Mouse (Mus musculus) liver, adult 2 months (tissue): ENCODE data around the gene Zfp598. TPM values are rescaled to one million over a fixed set of nuclear protein-coding genes. Genes with fewer than 3 reads are reported as not detected.
"Not testable (repeated sequence)": the region's sequence is repeated elsewhere in the genome, so short reads cannot be mapped to it uniquely, and the experiment has no call there.

ENCODE experiments used
- DNase-seq: peaks from one replicate; pipeline ENCODE4 v3.0.0-alpha.2; 2011; ENCODE audit warnings: low read depth, low spot score; ENCODE audit errors: extremely low read depth
- H3K27ac ChIP-seq: fragments of 200-500 bp; replicated peaks from 2 replicates; pipeline ENCODE4 v1.5.1; 2012; ENCODE audit warnings: low read depth, mild to moderate bottlenecking, control low read depth, inconsistent platforms, low read length; ENCODE audit not compliant: insufficient read depth
- H3K27me3 ChIP-seq: fragments of 200-500 bp; 2 replicates; pipeline ENCODE4 v1.6.1; 2012; ENCODE audit warnings: mild to moderate bottlenecking, moderate library complexity, low read length, inconsistent platforms; ENCODE audit not compliant: control insufficient read depth, insufficient read depth
- H3K36me3 ChIP-seq: fragments of 200-500 bp; 2 replicates; pipeline ENCODE4 v1.6.1; 2012; ENCODE audit warnings: low read length, inconsistent platforms; ENCODE audit not compliant: control insufficient read depth, insufficient read depth
- H3K4me1 ChIP-seq: fragments of 200-500 bp; 2 replicates; pipeline ENCODE4 v1.6.1; 2011; ENCODE audit warnings: low read length; ENCODE audit not compliant: control insufficient read depth, insufficient read depth
- H3K4me3 ChIP-seq: fragments of 200-500 bp; 2 replicates; pipeline ENCODE4 v1.5.1; 2011; ENCODE audit warnings: low read depth, mild to moderate bottlenecking, control low read depth, low read length, moderate library complexity; ENCODE audit not compliant: insufficient read depth
- H3K79me2 ChIP-seq: fragments of 200-500 bp; 2 replicates; pipeline ENCODE4 v1.6.1; 2012; ENCODE audit warnings: inconsistent platforms, mild to moderate bottlenecking, low read length, moderate library complexity; ENCODE audit not compliant: control insufficient read depth, insufficient read depth
- H3K9ac ChIP-seq: fragments of 200-500 bp; 2 replicates; pipeline ENCODE4 v1.6.1; 2012; ENCODE audit warnings: low read depth, mild to moderate bottlenecking, control low read depth, inconsistent platforms, low read length
- CTCF ChIP-seq: fragments of 200-500 bp; IDR thresholded peaks from 2 replicates; pipeline ENCODE4 v1.5.1; 2011; ENCODE audit warnings: low read depth, low read length, control low read depth
- POLR2A ChIP-seq: fragments of 200-500 bp; IDR thresholded peaks from 2 replicates; pipeline ENCODE4 v1.6.1; 2011; ENCODE audit warnings: low read length, control low read depth; ENCODE audit not compliant: insufficient read depth; ENCODE audit errors: extremely low read depth
- WGBS: fragments of 180-500 bp; shearing (Covaris S2); methylation state at CpG from one replicate; pipeline ENCODE4 v1.1.7; 2018; 5-methylcytosine and 5-hydroxymethylcytosine counted together
- polyA plus RNA-seq: library from polyadenylated mRNA; depleted of rRNA; stranded (reverse); fragments of >200 nt; gene quantifications from 2 replicates; pipeline ENCODE4 v1.2.3, GENCODE M21; 2012
- total RNA-seq: library from RNA; depleted of rRNA; stranded (reverse); fragments of >200 nt; gene quantifications from 2 replicates; pipeline ENCODE4 v1.2.3, GENCODE M21; 2014

Gene Zfp598
- total and polyA plus RNA-seq, 2 experiments = 11.1 to 106 TPM

DNA sequence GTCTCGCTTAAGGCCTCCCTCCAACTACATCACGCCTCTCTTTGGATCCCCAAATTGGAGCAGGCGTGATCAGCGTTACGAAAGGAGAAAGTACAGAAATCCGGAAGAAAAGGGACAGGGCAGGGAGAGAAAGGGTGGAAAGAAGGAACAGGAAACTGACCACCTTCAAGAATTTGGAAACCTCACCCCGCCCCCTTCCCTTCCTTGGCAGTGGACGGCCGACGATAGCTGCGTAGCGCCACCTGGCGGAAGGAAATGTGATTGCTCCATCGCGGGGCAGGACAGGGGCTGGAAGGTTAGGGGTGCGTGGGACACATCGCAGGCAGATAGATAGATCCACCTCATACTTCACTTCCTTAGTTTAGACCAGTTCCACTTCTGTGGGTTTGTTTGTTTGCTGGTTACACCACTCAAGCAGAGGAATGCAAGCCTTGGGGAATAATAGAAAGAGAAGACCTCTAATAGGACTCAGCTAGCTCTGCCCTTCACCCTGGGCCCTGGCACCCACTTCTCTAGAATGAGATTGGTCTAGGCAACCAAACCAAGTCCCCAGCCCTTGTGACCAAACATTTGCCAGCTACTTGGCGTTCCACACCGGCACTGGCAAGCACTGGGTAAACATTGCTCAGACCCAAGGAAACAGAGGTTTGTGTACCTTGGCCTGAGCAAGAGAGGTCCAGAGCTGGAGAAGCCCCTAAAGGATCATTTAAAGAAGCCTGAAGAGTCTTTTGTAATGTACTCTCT lies 15.3 kb upstream of the Zfp598 start:
- H3K4me1 ChIP-seq = peaks cover 14% of the 10 kb centered on the region
- H3K79me2 ChIP-seq = peaks cover 7% of the 10 kb centered on the region; the same call in 1 of the 2 replicates
- H3K27me3 ChIP-seq = peaks cover 5% of the 10 kb centered on the region
- H3K9ac ChIP-seq = peak overlapping the region; percentile 29; the same call in 1 of the 2 replicates
- TF ChIP-seq CTCF (peak; percentile 96), POLR2A (no peak)
- no peak overlapping the region; the same call in 1 of the 2 replicates for H3K27ac ChIP-seq
- WGBS = 8% methylated on average over 19 of the region's 19 CpGs
- no peaks in the 10 kb centered on the region for H3K36me3 ChIP-seq
- DNase-seq = peak; percentile 87
- H3K4me3 ChIP-seq = no peak overlapping the region

GRCm38 (mm10) chr17:24654969-24655368 lies 14.5 kb upstream of the Zfp598 start:
- Histone ChIP-seq H3K4me1 (peaks cover 14% of the 10 kb centered on the region), H3K9ac (no peak overlapping the region), H3K27ac (no peak overlapping the region), H3K79me2 (peaks cover under 1% of the 10 kb centered on the region; the same call in 1 of the 2 replicates), H3K4me3 (no peak overlapping the region), H3K27me3 (peaks cover 5% of the 10 kb centered on the region), H3K36me3 (no peaks in the 10 kb centered on the region)
- WGBS = 66% methylated on average over 4 of the region's 4 CpGs
- TF ChIP-seq POLR2A (no peak), CTCF (no peak)
- DNase-seq = no peak

DNA sequence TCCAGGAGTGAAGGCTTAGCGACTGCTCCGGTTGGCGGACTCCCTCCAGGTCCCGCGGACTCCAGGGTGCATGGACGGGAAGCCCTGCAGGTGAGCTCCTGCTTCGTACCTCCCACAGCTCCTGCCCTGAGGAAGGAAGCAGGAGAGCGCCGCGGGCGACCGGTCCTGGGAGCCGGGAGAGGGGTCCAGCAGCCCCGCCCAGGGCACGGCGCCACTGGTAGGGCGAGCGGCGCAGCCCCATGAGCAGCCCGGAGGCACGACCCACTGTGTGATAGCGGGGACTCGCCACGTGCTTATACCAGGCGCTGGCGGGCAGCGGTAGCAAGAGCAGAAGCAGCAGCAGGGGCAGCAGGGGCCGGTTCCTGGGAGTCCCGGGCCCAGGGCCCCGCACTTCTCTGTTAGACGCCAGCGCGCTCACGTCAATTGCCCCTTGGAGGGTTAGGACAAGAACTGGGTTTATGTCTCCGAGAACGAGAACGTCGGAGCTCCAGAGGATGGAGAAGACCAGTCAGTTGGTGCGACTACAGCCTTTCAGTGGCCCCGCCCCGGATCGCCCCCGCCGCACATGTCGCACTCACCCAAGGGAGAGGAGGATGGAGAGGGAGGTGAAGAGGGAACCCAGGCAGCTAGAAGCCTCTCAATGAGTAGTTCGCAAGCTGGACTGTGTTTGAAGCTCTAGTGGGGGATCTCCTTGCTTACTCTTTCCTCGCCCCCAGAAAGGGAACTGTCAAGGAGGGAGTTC lies 11.3 kb upstream of the Zfp598 start, which contains the start of gene Npw:
TSS of gene Npw (minus strand) at position 441 of the 742 bp plus-strand sequence.
- peak within 1 kb of the TSS; percentile 26; the same call in 1 of the 2 replicates for H3K9ac ChIP-seq

DNA sequence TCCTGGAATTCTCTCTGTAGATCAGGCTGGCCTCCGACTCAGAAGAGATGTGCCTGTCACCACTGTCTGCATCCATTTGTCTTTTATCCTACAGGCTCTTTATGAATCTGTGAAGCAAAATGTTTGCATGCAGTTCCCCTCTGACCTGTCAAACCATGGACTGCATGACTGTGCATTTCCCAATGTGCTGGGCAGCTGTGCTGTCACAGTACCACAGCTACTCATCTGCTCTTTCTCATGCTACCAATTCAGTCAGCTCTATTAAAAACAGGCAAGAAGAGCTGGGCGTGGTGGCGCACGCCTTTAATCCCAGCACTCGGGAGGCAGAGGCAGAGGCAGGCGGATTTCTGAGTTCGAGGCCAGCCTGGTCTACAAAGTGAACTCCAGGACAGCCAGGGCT lies 2.5 kb upstream of the Zfp598 start:
- DNase-seq = not testable (repeated sequence)
- WGBS = 65% methylated on average over 7 of the region's 7 CpGs

More for the DNA sequence above, 11.3 kb upstream of the Zfp598 start, which contains the start of gene Npw:
- Histone ChIP-seq H3K79me2 (no peaks in the 10 kb centered on the region), H3K4me1 (peaks cover 7% of the 10 kb centered on the region), H3K4me3 (peak within 1 kb of the TSS; percentile 8; the same call in 1 of the 2 replicates), H3K27ac (no peak within 1 kb of the TSS), H3K27me3 (peaks cover 5% of the 10 kb centered on the region), H3K36me3 (no peaks in the 10 kb centered on the region)
- TF ChIP-seq CTCF (no peak), POLR2A (no peak)
- DNase-seq = no peak
- WGBS = 11% methylated on average over 47 of the region's 47 CpGs

DNA sequence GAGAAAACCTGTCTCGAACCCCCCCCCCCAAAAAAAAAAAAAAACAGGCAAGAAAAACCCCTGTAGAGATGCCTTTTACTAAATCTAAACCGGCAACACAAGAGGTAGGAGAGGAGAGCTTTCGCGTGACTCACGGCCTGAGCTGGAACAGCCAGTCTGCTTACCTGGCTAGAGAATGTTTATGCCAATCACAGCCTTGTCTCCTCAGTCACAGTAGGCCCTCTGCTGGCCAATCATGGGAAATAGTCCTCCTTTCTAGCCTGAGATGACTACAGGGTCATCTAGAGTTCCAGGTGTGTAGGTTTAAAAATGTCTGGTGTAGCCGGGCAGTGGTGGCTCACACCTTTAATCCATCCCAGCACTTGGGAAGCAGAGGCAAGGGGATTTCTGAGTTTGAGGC lies 2.1 kb upstream of the Zfp598 start:
- TF ChIP-seq CTCF = peak; percentile 67
- no peak for TF ChIP-seq POLR2A
- Histone ChIP-seq H3K79me2 (peaks cover 16% of the 10 kb centered on the region; the same call in 1 of the 2 replicates), H3K9ac (no peak overlapping the region), H3K4me3 (no peak overlapping the region), H3K36me3 (no peaks in the 10 kb centered on the region), H3K27me3 (no peaks in the 10 kb centered on the region), H3K4me1 (peaks cover 17% of the 10 kb centered on the region), H3K27ac (no peak overlapping the region)
- WGBS = 9% methylated on average over 6 of the region's 6 CpGs
- DNase-seq = peak; percentile 77

More for the DNA sequence above, 2.5 kb upstream of the Zfp598 start:
- not testable (repeated sequence) for H3K36me3 ChIP-seq, H3K4me3 ChIP-seq, H3K27ac ChIP-seq, H3K27me3 ChIP-seq, H3K9ac ChIP-seq
- H3K4me1 ChIP-seq = peaks cover 15% of the 10 kb centered on the region
- H3K79me2 ChIP-seq = peaks cover 16% of the 10 kb centered on the region; the same call in 1 of the 2 replicates

DNA sequence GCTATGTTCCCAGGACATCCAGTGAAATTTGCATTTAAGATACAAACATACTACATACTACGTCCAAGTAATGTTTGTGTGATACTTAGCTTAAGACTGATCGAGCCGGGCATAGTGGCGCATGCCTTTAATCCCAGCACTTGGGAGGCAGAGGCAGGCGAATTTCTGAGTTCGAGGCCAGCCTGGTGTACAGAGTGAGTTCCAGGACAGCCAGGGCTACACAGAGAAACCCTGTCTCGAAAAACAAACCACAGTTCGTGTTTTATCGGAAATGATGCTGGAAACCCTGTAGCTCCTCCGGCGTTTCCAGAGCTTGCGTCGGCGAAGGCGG lies 308 bp upstream of the Zfp598 start:
- H3K27me3 ChIP-seq, H3K36me3 ChIP-seq, DNase-seq: not testable (repeated sequence)
- WGBS = 5% methylated on average over 15 of the region's 15 CpGs
- peak overlapping the region; percentile 26 for H3K9ac ChIP-seq
- peak overlapping the region; percentile 23 for H3K27ac ChIP-seq
- H3K4me3 ChIP-seq = peak overlapping the region; percentile 13
- H3K79me2 ChIP-seq = peaks cover 28% of the 10 kb centered on the region; the same call in 1 of the 2 replicates
- H3K4me1 ChIP-seq = peaks cover 17% of the 10 kb centered on the region
